Mouse (Mus musculus): ENCODE results near the gene Gm10324.
"Not testable (repeated sequence)": the region's sequence is repeated elsewhere in the genome, so short reads cannot be mapped to it uniquely, and the experiment has no call there.

Gene Gm10324

GRCm38 (mm10) chr13:66119247-66119646 is at the start of gene Gm10324:
Gene Gm10324 (plus strand): TSS chr13:66119547.
- DNase-seq, result not testable (repeated sequence)
